Mouse (Mus musculus): ENCODE data around the gene Sgpl1. TPM values are rescaled to one million over a fixed set of nuclear protein-coding genes. Genes with fewer than 3 reads are reported as not detected.

Gene Sgpl1
- total RNA-seq, 2 experiments from 2014 or later, result 6.0 to 6.6 TPM

GRCm38 (mm10) chr10:61068436-61069192, 78.9 kb downstream of the Sgpl1 start:
- intact Hi-C loops (cut with DNase I), result loop anchor here (5.0 kb wide), 2 partner anchors 236 to 291 kb away; partner anchors contain the start of gene Unc5b
- peak; percentile 36 for DNase-seq
- TF ChIP-seq CTCF (IDR thresholded peaks at IDR 0.05), result peak; percentile 84
- Histone ChIP-seq H3K27ac (no peak overlapping the region), H3K4me3 (0 out of 2 replicates have a peak overlapping the region, but pooled peaks have one; percentile 21)

- no peak for DNase-seq
- Histone ChIP-seq H3K27ac (no peak overlapping the region), H3K4me3 (no peak overlapping the region)
- TF ChIP-seq CTCF (IDR thresholded peaks at IDR 0.05), result no peak
- intact Hi-C loops (cut with DNase I), result loop anchor here (5.0 kb wide), 2 partner anchors 233 to 288 kb away; partner anchors contain the start of gene Unc5b
These were observed 82.1 kb downstream of the Sgpl1 start for GRCm38 (mm10) chr10:61065287-61066005.

GRCm38 (mm10) chr10:61064635-61065034, 82.9 kb downstream of the Sgpl1 start:
- intact Hi-C loops (cut with DNase I), result loop anchor here (5.0 kb wide), 2 partner anchors 232 to 287 kb away; partner anchors contain the start of gene Unc5b

GRCm38 (mm10) chr10:61063271-61063864, 84.1 kb downstream of the Sgpl1 start:
- TF ChIP-seq CTCF (IDR thresholded peaks at IDR 0.05), result no peak
- Histone ChIP-seq H3K4me3 (no peak overlapping the region), H3K27ac (no peak overlapping the region)
- DNase-seq, result no peak
- intact Hi-C loops (cut with DNase I), result no loop called here

More at GRCm38 (mm10) chr10:61064635-61065034, 82.9 kb downstream of the Sgpl1 start:
- Histone ChIP-seq H3K27ac (no peak overlapping the region), H3K4me3 (no peak overlapping the region)
- no peak for TF ChIP-seq CTCF (IDR thresholded peaks at IDR 0.05)
- DNase-seq, result no peak

GRCm38 (mm10) chr10:61059543-61060110, 87.9 kb downstream of the Sgpl1 start:
- Histone ChIP-seq H3K4me3 (no peak overlapping the region), H3K27ac (no peak overlapping the region)
- TF ChIP-seq CTCF (IDR thresholded peaks at IDR 0.05), result no peak
- no peak for DNase-seq
- intact Hi-C loops (cut with DNase I), result no loop called here

GRCm38 (mm10) chr10:61059101-61059500, 88.4 kb downstream of the Sgpl1 start:
- no peak overlapping the region for H3K27ac ChIP-seq
- DNase-seq, result no peak

GRCm38 (mm10) chr10:61056661-61057060, 90.8 kb downstream of the Sgpl1 start:
- DNase-seq, result no peak

More at GRCm38 (mm10) chr10:61059101-61059500, 88.4 kb downstream of the Sgpl1 start:
- no peak for TF ChIP-seq CTCF (IDR thresholded peaks at IDR 0.05)
- intact Hi-C loops (cut with DNase I), result no loop called here
- no peak overlapping the region for H3K4me3 ChIP-seq

GRCm38 (mm10) chr10:61051993-61052613, 95.4 kb downstream of the Sgpl1 start:
- no peak overlapping the region for H3K27ac ChIP-seq
- intact Hi-C loops (cut with DNase I), result loop anchor here (1.0 to 5.0 kb wide), 2 partner anchors 215 to 273 kb away; no protein-coding TSS in a partner anchor
- DNase-seq, result peak; percentile 67
- no peak overlapping the region for H3K4me3 ChIP-seq
- peak; percentile 98 for TF ChIP-seq CTCF (IDR thresholded peaks at IDR 0.05)

More at GRCm38 (mm10) chr10:61056661-61057060, 90.8 kb downstream of the Sgpl1 start:
- H3K4me3 ChIP-seq, result no peak overlapping the region
- TF ChIP-seq CTCF (IDR thresholded peaks at IDR 0.05), result no peak
- no peak overlapping the region for H3K27ac ChIP-seq
- intact Hi-C loops (cut with DNase I), result no loop called here

Small RNA genes within 50 kb of the gene (microRNA-seq; reads per million reads assigned to microRNA genes)
- gene Gm44308, result not detected

Other genes with a start within 250 kb of the Sgpl1 start
- under 1 TPM in 1 of 2 experiments, not detected in 1; 0.54 TPM for gene Pcbd1, start 58.4 kb downstream of the Sgpl1 start, total RNA-seq (2021)
- not detected for gene Tbata, start 24.3 kb upstream of the Sgpl1 start, total RNA-seq (2021)
- gene Adamts14, start 125.7 kb upstream of the Sgpl1 start, total RNA-seq (2021), result 1 to 10 TPM in 1 of 2 experiments, under 1 TPM in 1; 0.43 to 1.5 TPM
- gene Prf1, start 150.1 kb upstream of the Sgpl1 start, total RNA-seq (2021), result not detected
- gene Pald1, start 235.8 kb upstream of the Sgpl1 start, total RNA-seq (2021), result 1 to 10 TPM; 4.0 to 7.2 TPM